Mouse (Mus musculus): ENCODE measurements around the gene Klk9. TPM values are rescaled to one million over a fixed set of nuclear protein-coding genes. Genes with fewer than 3 reads are reported as not detected.

Gene Klk9
- polyA plus RNA-seq, 1 experiment, result not detected

DNA sequence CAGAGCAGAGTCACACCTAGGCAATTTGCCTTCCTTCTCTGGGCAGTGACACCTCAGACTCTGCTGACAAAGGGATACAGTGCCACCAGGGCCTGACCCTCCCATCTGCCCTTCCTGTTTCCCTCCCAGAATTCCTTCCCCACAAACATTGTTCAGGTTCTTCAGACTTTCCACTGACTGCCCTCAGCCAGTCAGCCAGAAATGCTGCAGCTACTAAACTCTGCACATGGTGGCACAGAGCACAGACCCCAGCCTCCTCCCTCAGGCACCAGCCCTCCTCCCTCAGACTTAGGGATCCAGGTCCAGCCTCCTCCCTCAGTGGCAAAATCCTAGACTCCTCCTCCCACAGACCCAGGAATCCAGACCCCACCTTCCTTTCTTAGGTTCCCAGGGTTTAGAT is 25.1 kb downstream of the Klk9 start:
- H3ac ChIP-seq (ENCODE audit: control insufficient read depth, insufficient read length), result no peak overlapping the region
- H3K79me2 ChIP-seq (ENCODE audit: control insufficient read depth, insufficient read depth), result no peaks in the 10 kb centered on the region
- TF ChIP-seq POLR2AphosphoS2 (IDR thresholded peaks at IDR 0.05; ENCODE audit: insufficient read length, low read depth), result no peak
- no peak for TF ChIP-seq MYOG (IDR thresholded peaks at IDR 0.05; ENCODE audit: control insufficient read depth in 1 of 3, insufficient read depth in 1 of 3, insufficient read length in 2 of 3, low read depth in 2 of 3)
- TF ChIP-seq REST (IDR thresholded peaks at IDR 0.05; ENCODE audit: insufficient read depth, insufficient read length), result no peak
- TF ChIP-seq CEBPB (IDR thresholded peaks at IDR 0.05; ENCODE audit: insufficient read depth, poor library complexity, severe bottlenecking), result no peak
- no peak for TF ChIP-seq E2F4 (IDR thresholded peaks at IDR 0.05; ENCODE audit: insufficient read depth)
- TF ChIP-seq POLR2A (IDR thresholded peaks at IDR 0.05; ENCODE audit: insufficient read length, low read depth), result no peak
- no peak for TF ChIP-seq TCF3 (IDR thresholded peaks at IDR 0.05; ENCODE audit: insufficient read length, low read depth)
- no peak for TF ChIP-seq MYOD1 (IDR thresholded peaks at IDR 0.05; ENCODE audit: control insufficient read depth in 1 of 3, insufficient read length in 2 of 3, low read depth in 2 of 3)
- no peaks in the 10 kb centered on the region for H3K36me3 ChIP-seq (ENCODE audit: control insufficient read depth, insufficient read depth)
- H3K4me3 ChIP-seq, result no peak overlapping the region
- no peak overlapping the region for H3K4me2 ChIP-seq (ENCODE audit: low read depth)
- H3K27me3 ChIP-seq (ENCODE audit: control insufficient read depth, insufficient read depth, insufficient read length), result no peaks in the 10 kb centered on the region

DNA sequence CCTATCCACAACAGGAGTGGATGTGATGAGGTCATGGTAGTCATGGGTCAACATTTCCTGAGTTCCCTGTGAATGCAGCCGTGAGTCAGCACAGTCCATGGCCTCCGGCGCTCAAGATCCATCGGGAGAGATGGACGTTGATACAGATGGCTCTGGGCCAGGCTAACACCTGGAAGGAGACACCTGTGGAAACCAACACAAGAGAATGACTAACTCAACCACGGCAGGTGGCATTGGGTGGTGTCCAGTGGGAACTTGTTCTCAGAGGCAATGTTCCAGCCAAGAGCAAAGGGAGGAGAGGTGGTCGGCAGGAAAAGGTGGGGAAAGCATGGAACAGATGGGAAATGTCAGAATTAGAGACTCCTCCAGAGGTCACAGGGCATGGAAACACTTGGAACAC is 29.9 kb downstream of the Klk9 start:
- no peak for TF ChIP-seq MAX (IDR thresholded peaks at IDR 0.05; ENCODE audit: low read depth)
- no peak for TF ChIP-seq POLR2AphosphoS2 (IDR thresholded peaks at IDR 0.05; ENCODE audit: insufficient read length, low read depth)
- TF ChIP-seq POLR2A (IDR thresholded peaks at IDR 0.05; ENCODE audit: insufficient read length, low read depth), result no peak
- no peak for TF ChIP-seq TCF12 (IDR thresholded peaks at IDR 0.05; ENCODE audit: insufficient read depth, poor library complexity, severe bottlenecking)
- TF ChIP-seq MYOG (IDR thresholded peaks at IDR 0.05; ENCODE audit: control insufficient read depth in 1 of 3, insufficient read depth in 1 of 3, insufficient read length in 2 of 3, low read depth in 2 of 3), result no peak
- no peak for TF ChIP-seq E2F4 (IDR thresholded peaks at IDR 0.05; ENCODE audit: insufficient read depth)
- H3K79me2 ChIP-seq (ENCODE audit: control insufficient read depth, insufficient read depth), result no peaks in the 10 kb centered on the region
- H3K4me3 ChIP-seq, result no peak overlapping the region
- no peaks in the 10 kb centered on the region for H3K27me3 ChIP-seq (ENCODE audit: control insufficient read depth, insufficient read depth, insufficient read length)
- H3ac ChIP-seq (ENCODE audit: control insufficient read depth, insufficient read length), result no peak overlapping the region
- H3K4me2 ChIP-seq (ENCODE audit: low read depth), result no peak overlapping the region
- no peaks in the 10 kb centered on the region for H3K36me3 ChIP-seq (ENCODE audit: control insufficient read depth, insufficient read depth)

DNA sequence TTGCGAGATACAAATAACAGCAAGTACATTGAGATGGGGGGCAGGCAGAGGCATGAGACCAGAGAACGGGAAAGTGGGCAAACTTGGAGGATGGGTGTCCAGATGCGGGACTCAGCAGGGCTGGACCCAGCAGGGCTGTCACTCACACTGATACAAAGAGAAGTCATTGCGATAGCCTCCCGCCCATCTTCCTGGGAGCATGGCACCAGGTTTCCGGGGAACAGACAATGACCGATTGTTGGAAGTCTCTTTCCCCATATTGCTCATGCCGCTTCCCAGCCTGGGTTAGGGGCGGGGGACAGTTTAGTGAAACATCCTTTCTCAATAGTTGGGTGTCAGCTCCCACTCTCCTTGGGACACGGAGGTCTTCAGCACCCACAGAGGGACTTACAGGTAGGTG is 32.5 kb downstream of the Klk9 start, which contains the start of gene Klk6:
Klk6 (plus strand) TSS at position 301 of the 400 bp plus-strand sequence.
- no peak within 1 kb of the TSS for H3K4me3 ChIP-seq
- H3K79me2 ChIP-seq (ENCODE audit: control insufficient read depth, insufficient read depth), result no peaks in the 10 kb centered on the region
- no peak within 1 kb of the TSS for H3K4me2 ChIP-seq (ENCODE audit: low read depth)
- peaks cover 4% of the 10 kb centered on the region for H3K27me3 ChIP-seq (ENCODE audit: control insufficient read depth, insufficient read depth, insufficient read length)
- no peaks in the 10 kb centered on the region for H3K36me3 ChIP-seq (ENCODE audit: control insufficient read depth, insufficient read depth)
- TF ChIP-seq POLR2AphosphoS2 (IDR thresholded peaks at IDR 0.05; ENCODE audit: insufficient read length, low read depth), result no peak
- no peak for TF ChIP-seq MYOD1 (IDR thresholded peaks at IDR 0.05; ENCODE audit: control insufficient read depth in 1 of 3, insufficient read length in 2 of 3, low read depth in 2 of 3)
- TF ChIP-seq POLR2A (IDR thresholded peaks at IDR 0.05; ENCODE audit: insufficient read length, low read depth), result no peak
- TF ChIP-seq MAX (IDR thresholded peaks at IDR 0.05; ENCODE audit: low read depth), result no peak
- TF ChIP-seq REST (IDR thresholded peaks at IDR 0.05; ENCODE audit: insufficient read depth, insufficient read length), result no peak
- no peak for TF ChIP-seq CEBPB (IDR thresholded peaks at IDR 0.05; ENCODE audit: insufficient read depth, poor library complexity, severe bottlenecking)
- no peak for TF ChIP-seq SRF (IDR thresholded peaks at IDR 0.05; ENCODE audit: control insufficient read depth, insufficient read length, low read depth)
- no peak for TF ChIP-seq MYOG (IDR thresholded peaks at IDR 0.05; ENCODE audit: control insufficient read depth in 1 of 3, insufficient read depth in 1 of 3, insufficient read length in 2 of 3, low read depth in 2 of 3)
- no peak for TF ChIP-seq USF1 (IDR thresholded peaks at IDR 0.05; ENCODE audit: low read depth)
- TF ChIP-seq TCF12 (IDR thresholded peaks at IDR 0.05; ENCODE audit: insufficient read depth, poor library complexity, severe bottlenecking), result no peak
- TF ChIP-seq TCF3 (IDR thresholded peaks at IDR 0.05; ENCODE audit: insufficient read length, low read depth), result no peak
- no peak for TF ChIP-seq E2F4 (IDR thresholded peaks at IDR 0.05; ENCODE audit: insufficient read depth)
- H3ac ChIP-seq (ENCODE audit: control insufficient read depth, insufficient read length), result no peak within 1 kb of the TSS

DNA sequence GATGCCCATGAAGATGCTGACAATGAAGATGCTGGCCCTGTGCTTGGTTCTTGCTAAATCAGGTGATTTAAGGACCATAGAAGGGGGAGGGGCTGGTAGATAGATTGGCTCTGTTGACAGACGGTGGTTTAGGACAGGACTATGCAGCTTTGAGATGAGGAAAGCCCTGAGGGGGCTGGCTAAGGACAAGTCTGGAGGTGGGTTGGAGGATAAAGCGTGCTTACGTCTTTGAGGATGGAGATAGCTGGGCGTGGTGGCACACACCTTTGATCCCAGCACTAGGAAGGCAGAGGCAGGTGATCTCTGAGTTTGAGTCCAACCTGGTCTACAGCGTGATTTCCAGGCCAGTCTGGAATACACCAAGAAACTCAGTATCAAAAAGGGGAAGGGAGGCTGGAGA is 34.4 kb downstream of the Klk9 start:
- Histone ChIP-seq H3K79me2 (ENCODE audit: control insufficient read depth, insufficient read depth) (no peaks in the 10 kb centered on the region), H3ac (ENCODE audit: control insufficient read depth, insufficient read length) (no peak overlapping the region), H3K4me2 (ENCODE audit: low read depth) (no peak overlapping the region), H3K36me3 (ENCODE audit: control insufficient read depth, insufficient read depth) (no peaks in the 10 kb centered on the region), H3K4me3 (no peak overlapping the region), H3K27me3 (ENCODE audit: control insufficient read depth, insufficient read depth, insufficient read length) (peaks cover 4% of the 10 kb centered on the region)
- no peak for TF ChIP-seq MYOG (IDR thresholded peaks at IDR 0.05; ENCODE audit: control insufficient read depth in 1 of 3, insufficient read depth in 1 of 3, insufficient read length in 2 of 3, low read depth in 2 of 3)
- TF ChIP-seq CEBPB (IDR thresholded peaks at IDR 0.05; ENCODE audit: insufficient read depth, poor library complexity, severe bottlenecking), result no peak
- TF ChIP-seq POLR2AphosphoS2 (IDR thresholded peaks at IDR 0.05; ENCODE audit: insufficient read length, low read depth), result no peak

DNA sequence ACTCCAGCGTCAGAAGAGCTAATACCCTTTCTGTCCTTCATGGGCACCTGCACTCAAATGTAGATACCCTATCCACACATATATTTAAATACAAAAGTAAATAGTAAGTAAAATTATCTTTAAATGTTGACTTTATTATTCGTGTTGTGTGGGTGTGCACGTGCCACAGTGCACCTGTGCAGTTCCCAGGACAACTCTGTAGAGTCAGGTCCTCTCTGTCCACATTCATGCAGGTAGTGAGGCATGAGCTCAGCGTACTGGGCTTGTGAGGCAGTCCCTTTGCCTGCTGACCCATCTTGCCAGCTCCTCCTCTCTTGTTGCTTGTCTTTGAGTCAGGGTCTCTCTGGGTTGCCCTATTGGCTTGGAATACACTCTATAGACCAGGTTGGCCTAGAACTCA is 36.0 kb downstream of the Klk9 start:
- Histone ChIP-seq H3K27me3 (ENCODE audit: control insufficient read depth, insufficient read depth, insufficient read length) (peaks cover 4% of the 10 kb centered on the region), H3K79me2 (ENCODE audit: control insufficient read depth, insufficient read depth) (no peaks in the 10 kb centered on the region), H3K4me2 (ENCODE audit: low read depth) (no peak overlapping the region), H3ac (ENCODE audit: control insufficient read depth, insufficient read length) (no peak overlapping the region), H3K4me3 (no peak overlapping the region), H3K36me3 (ENCODE audit: control insufficient read depth, insufficient read depth) (no peaks in the 10 kb centered on the region)
- no peak for TF ChIP-seq CEBPB (IDR thresholded peaks at IDR 0.05; ENCODE audit: insufficient read depth, poor library complexity, severe bottlenecking)
- TF ChIP-seq MYOD1 (IDR thresholded peaks at IDR 0.05; ENCODE audit: control insufficient read depth in 1 of 3, insufficient read length in 2 of 3, low read depth in 2 of 3), result no peak
- TF ChIP-seq SRF (IDR thresholded peaks at IDR 0.05; ENCODE audit: control insufficient read depth, insufficient read length, low read depth), result no peak
- TF ChIP-seq E2F4 (IDR thresholded peaks at IDR 0.05; ENCODE audit: insufficient read depth), result no peak
- no peak for TF ChIP-seq POLR2A (IDR thresholded peaks at IDR 0.05; ENCODE audit: insufficient read length, low read depth)
- no peak for TF ChIP-seq TCF12 (IDR thresholded peaks at IDR 0.05; ENCODE audit: insufficient read depth, poor library complexity, severe bottlenecking)
- no peak for TF ChIP-seq TCF3 (IDR thresholded peaks at IDR 0.05; ENCODE audit: insufficient read length, low read depth)
- TF ChIP-seq MYOG (IDR thresholded peaks at IDR 0.05; ENCODE audit: control insufficient read depth in 1 of 3, insufficient read depth in 1 of 3, insufficient read length in 2 of 3, low read depth in 2 of 3), result no peak
- no peak for TF ChIP-seq POLR2AphosphoS2 (IDR thresholded peaks at IDR 0.05; ENCODE audit: insufficient read length, low read depth)
- TF ChIP-seq REST (IDR thresholded peaks at IDR 0.05; ENCODE audit: insufficient read depth, insufficient read length), result no peak
- no peak for TF ChIP-seq MAX (IDR thresholded peaks at IDR 0.05; ENCODE audit: low read depth)
- no peak for TF ChIP-seq USF1 (IDR thresholded peaks at IDR 0.05; ENCODE audit: low read depth)

Data from myocyte (in vitro differentiated cells).